Mouse (Mus musculus) erythroblast, embryonic 14.5 days (primary cell): Measurements from ENCODE around the gene Slc16a8.

ENCODE experiments used
- GATA1 ChIP-seq: IDR thresholded peaks from 2 replicates; pipeline ENCODE4 v1.6.1; 2012; ENCODE audit warnings: low read length, inconsistent platforms, mixed read lengths
- TAL1 ChIP-seq: IDR thresholded peaks from 3 replicates; pipeline ENCODE4 v1.6.1; 2012; ENCODE audit warnings: low read length, inconsistent platforms, mixed read lengths

GRCm38 (mm10) chr15:79229058-79229821, 25.3 kb downstream of the Slc16a8 start, which contains the start of the genes Pick1 and Gm49486:
- TF ChIP-seq GATA1 (no peak), TAL1 (no peak)
